Mouse (Mus musculus): ENCODE results near the gene Fam43a.

- TF ChIP-seq CTCF (IDR thresholded peaks at IDR 0.05; ENCODE audit: low read depth): no peak
- no peak for TF ChIP-seq EP300 (optimal IDR thresholded peaks at IDR 0.05)
Measured at GRCm38 (mm10) chr16:30554109-30554508, 45.4 kb upstream of the Fam43a start.

Measured in stomach, postnatal 0 days (tissue).